Mouse (Mus musculus) E14TG2a.4 (cell line): ENCODE data around the gene Ciao1.
"Not testable (repeated sequence)": the region's sequence is repeated elsewhere in the genome, so short reads cannot be mapped to it uniquely, and the experiment has no call there.

Source experiments
- CTCF ChIP-seq: conservative IDR thresholded peaks from 2 replicates; pipeline ENCODE4 v1.5.1; 2014; ENCODE audit warnings: low read length
- NANOG ChIP-seq: IDR thresholded peaks from 2 replicates; pipeline ENCODE4 v1.6.1; 2014; ENCODE audit warnings: borderline replicate concordance, low read length, mixed read lengths
- POU5F1 ChIP-seq: IDR thresholded peaks from 2 replicates; pipeline ENCODE4 v1.6.1; 2014; ENCODE audit warnings: low read length, borderline replicate concordance

DNA sequence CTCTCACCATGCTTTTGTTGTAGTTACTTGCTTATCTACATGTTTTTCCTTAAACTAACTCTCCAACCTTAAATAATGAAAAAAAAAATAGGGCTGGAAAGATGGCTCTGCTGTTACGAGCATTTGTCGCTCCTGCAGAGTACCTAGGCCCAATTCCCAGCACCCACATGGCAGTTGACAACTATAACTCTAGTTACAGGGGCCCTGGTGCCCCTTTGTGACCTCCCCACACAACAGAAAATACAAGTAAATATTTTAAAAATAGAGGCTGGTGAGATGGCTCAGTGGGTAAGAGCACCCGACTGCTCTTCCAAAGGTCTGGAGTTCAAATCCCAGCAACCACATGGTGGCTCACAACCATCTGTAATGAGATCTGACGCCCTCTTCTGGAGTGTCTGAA is 41.7 kb downstream of the Ciao1 start:
- not testable (repeated sequence) for TF ChIP-seq CTCF, NANOG, POU5F1
